Mouse (Mus musculus) liver (tissue): ENCODE data around the gene Dyrk3.

Experiments
- DNase-seq: peaks from one replicate; pipeline ENCODE4 v3.0.0-alpha.2; 2020; ENCODE audit warnings: mixed read lengths

Gene Dyrk3

DNA sequence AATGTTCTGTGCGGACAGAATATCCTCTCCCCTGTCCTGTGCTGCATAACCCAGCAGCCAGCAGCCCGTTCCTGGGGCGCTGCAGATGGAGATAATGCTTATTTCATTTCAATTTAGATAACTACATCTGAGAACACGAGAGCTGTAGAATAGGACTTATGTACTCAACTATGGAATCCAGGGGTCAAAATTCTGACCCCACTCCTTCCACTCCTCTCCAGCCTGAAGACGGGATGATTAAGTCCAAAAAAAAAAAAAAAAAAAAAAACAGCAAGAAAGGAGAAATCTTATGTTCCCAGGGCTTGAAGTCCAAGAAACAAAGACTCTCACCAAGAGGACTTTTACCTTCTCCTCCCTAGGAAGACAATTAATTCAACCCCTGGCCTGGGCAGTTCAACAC is 55.0 kb downstream of the Dyrk3 start:
- DNase-seq: no peak

- DNase-seq: no peak
Measured at GRCm38 (mm10) chr1:131080686-131081085, 57.5 kb downstream of the Dyrk3 start.

GRCm38 (mm10) chr1:131079762-131080161 is 58.4 kb downstream of the Dyrk3 start:
- no peak for DNase-seq

- DNase-seq: no peak
Measured at GRCm38 (mm10) chr1:131078761-131079330, 59.3 kb downstream of the Dyrk3 start.
